Mouse (Mus musculus): ENCODE results near the gene Cep164. TPM values are rescaled to one million over a fixed set of nuclear protein-coding genes. Genes with fewer than 3 reads are reported as not detected.

Cep164 gene
- 11.8 and 12.7 TPM in 2 replicates for polyA plus RNA-seq (2014; fragmentation: Nextera tagmentation; extraction: Ambion mirVana)

DNA sequence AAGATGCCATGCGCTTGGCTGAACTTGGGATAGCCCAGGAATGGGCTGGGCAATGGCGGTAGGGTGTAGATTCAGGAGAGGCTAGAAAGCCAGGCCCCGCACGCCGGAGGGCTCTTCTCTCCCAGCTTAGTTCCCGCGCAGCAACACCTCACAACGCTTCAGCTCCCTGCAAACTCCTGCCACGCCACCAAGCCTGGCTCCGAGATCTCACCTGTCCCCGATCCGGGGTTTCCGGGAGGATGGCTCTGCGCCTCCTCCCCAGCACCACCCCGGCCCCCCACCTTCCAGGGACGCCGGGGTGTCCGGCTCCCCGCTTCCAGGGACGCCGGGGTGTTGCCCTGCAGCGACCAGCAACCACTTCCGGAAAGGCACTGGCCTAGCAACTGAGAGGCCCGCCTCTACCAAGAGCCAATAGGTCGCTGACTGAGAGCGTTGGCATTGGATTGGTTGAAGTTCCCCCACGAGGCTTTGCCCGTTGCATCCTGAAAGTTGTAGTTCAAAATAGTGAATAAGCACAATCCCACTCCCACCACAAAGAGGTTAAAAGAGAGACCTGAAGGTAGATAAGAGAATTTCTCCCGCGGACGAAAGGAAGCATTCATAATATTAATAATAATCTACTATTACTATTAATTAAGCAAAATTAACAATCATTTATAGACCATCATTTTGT is at the start of gene Cep164:
Gene Cep164, minus strand, starts transcription at position 401 of the 673 bp plus-strand sequence.
- Histone ChIP-seq H3K27me3 (ENCODE audit: control insufficient read depth, insufficient read depth, low read length) (no peaks in the 10 kb centered on the region), H3K36me3 (ENCODE audit: control insufficient read depth, insufficient read depth, low read length) (no peaks in the 10 kb centered on the region), H3K4me2 (ENCODE audit: low read depth, low read length) (peak within 1 kb of the TSS; percentile 91), H3K4me1 (ENCODE audit: control insufficient read depth, insufficient read depth, low read length) (peaks cover 6% of the 10 kb centered on the region), H3K4me3 (ENCODE audit: low read depth, low read length) (peak within 1 kb of the TSS; percentile 75), H3K9me3 (ENCODE audit: control insufficient read depth, low read length) (no peaks in the 10 kb centered on the region), H3K27ac (ENCODE audit: low read depth, low read length) (peak within 1 kb of the TSS; percentile 64), H3K9ac (replicated peaks; ENCODE audit: low read depth, low read length) (peak within 1 kb of the TSS; percentile 63)
- ATAC-seq (ENCODE audit: low read depth), result peak; percentile 96
- WGBS, result under 1% methylated on average over 31 of the region's 31 CpGs

DNA sequence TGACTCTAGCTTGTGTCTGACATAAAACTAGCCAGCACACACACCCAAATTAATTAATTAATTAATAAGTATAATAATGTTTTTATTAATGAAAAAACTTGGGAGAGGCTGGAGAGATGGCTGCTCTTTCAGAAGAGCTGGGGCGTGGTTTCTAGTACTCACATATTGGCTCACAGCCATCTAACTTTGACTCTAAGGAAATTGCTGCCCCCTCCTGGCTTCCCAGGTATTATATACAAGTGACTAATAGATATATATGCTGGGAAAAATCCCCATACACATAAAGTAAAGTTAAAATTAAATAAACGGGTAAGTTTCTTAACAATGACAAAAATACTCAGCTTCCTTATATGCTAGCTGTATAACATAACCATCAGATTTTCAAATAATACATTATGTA is 49.4 kb upstream of the Cep164 start:
- no peaks in the 10 kb centered on the region for H3K9me3 ChIP-seq (ENCODE audit: control insufficient read depth, low read length)
- no peaks in the 10 kb centered on the region for H3K4me1 ChIP-seq (ENCODE audit: control insufficient read depth, insufficient read depth, low read length)
- no peak overlapping the region for H3K4me2 ChIP-seq (ENCODE audit: low read depth, low read length)
- no peaks in the 10 kb centered on the region for H3K27me3 ChIP-seq (ENCODE audit: control insufficient read depth, insufficient read depth, low read length)
- no peak overlapping the region for H3K27ac ChIP-seq (ENCODE audit: low read depth, low read length)
- no peak overlapping the region for H3K4me3 ChIP-seq (ENCODE audit: low read depth, low read length)
- no peak overlapping the region for H3K9ac ChIP-seq (replicated peaks; ENCODE audit: low read depth, low read length)
- H3K36me3 ChIP-seq (ENCODE audit: control insufficient read depth, insufficient read depth, low read length), result peaks cover 35% of the 10 kb centered on the region
- ATAC-seq (ENCODE audit: low read depth), result no peak
- 86% methylated on average over 2 of the region's 2 CpGs for WGBS

DNA sequence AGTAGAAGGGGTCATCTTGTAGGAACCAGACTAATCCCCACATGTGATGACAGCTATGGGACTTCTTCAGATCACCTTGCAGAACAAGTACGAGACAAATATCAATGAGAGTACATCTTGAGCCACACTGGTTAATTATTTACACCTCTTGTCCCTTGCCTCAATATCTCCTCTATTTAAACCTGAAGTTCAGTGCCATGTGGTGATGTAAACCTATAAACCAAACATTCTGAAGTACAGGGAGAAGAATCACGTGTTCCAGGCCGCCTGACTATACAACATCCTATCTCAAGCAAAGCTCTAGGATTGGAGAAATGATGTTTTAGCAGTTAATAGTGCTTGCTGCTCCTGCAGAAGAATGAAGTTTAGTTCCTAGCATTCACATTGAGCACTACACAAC is 41.8 kb upstream of the Cep164 start:
- peaks cover 66% of the 10 kb centered on the region for H3K36me3 ChIP-seq (ENCODE audit: control insufficient read depth, insufficient read depth, low read length)
- ATAC-seq (ENCODE audit: low read depth), result no peak
- H3K9me3 ChIP-seq (ENCODE audit: control insufficient read depth, low read length), result no peaks in the 10 kb centered on the region
- no peak overlapping the region for H3K4me2 ChIP-seq (ENCODE audit: low read depth, low read length)
- no peaks in the 10 kb centered on the region for H3K4me1 ChIP-seq (ENCODE audit: control insufficient read depth, insufficient read depth, low read length)
- H3K9ac ChIP-seq (replicated peaks; ENCODE audit: low read depth, low read length), result no peak overlapping the region
- H3K27ac ChIP-seq (ENCODE audit: low read depth, low read length), result no peak overlapping the region
- H3K27me3 ChIP-seq (ENCODE audit: control insufficient read depth, insufficient read depth, low read length), result no peaks in the 10 kb centered on the region
- WGBS, result 91% methylated on average over 3 of the region's 3 CpGs
- no peak overlapping the region for H3K4me3 ChIP-seq (ENCODE audit: low read depth, low read length)

DNA sequence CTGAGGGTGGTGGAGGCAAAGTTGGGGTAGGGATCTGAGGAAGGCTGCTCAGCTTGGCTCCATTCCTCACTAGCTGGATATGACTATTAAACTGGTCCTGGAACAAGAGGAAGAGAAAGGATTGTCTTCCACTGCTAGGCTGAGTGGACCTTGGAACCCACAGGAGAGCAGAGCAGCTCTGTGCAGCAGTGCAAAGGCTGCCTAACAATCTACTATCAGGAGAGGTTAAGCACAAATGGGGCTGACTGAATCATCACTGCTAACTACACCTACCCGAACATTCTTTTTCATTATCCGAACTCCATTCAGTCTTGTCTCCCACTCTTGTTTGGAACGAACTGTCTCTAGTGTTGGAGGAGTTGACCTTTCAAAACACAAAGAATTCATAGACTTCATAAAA is 40.7 kb upstream of the Cep164 start:
- no peaks in the 10 kb centered on the region for H3K4me1 ChIP-seq (ENCODE audit: control insufficient read depth, insufficient read depth, low read length)
- 92% methylated on average over 3 of the region's 3 CpGs for WGBS
- H3K27ac ChIP-seq (ENCODE audit: low read depth, low read length), result no peak overlapping the region
- no peaks in the 10 kb centered on the region for H3K9me3 ChIP-seq (ENCODE audit: control insufficient read depth, low read length)
- no peak overlapping the region for H3K4me3 ChIP-seq (ENCODE audit: low read depth, low read length)
- H3K4me2 ChIP-seq (ENCODE audit: low read depth, low read length), result no peak overlapping the region
- no peak overlapping the region for H3K9ac ChIP-seq (replicated peaks; ENCODE audit: low read depth, low read length)
- no peaks in the 10 kb centered on the region for H3K27me3 ChIP-seq (ENCODE audit: control insufficient read depth, insufficient read depth, low read length)
- ATAC-seq (ENCODE audit: low read depth), result no peak
- peaks cover 72% of the 10 kb centered on the region for H3K36me3 ChIP-seq (ENCODE audit: control insufficient read depth, insufficient read depth, low read length)

DNA sequence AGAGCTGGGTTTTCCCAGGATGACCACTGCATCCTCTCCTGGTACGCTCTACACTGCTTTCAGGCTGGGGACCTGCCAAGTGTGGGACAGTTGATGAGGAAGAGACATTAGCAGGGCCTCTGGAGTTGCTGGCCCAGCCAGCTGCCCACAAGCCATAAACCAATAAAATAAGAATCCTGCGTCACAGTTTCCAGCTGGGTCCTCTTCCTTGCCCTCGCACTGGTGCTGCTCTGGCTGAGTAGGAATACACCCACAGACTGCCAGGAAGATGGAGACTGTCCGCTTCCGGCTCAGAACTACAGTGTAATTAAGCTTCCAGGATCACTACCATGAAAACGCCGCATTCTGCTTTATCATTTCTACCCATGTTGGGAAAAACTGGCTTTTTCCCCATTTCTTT is 33.3 kb upstream of the Cep164 start:
- H3K9ac ChIP-seq (replicated peaks; ENCODE audit: low read depth, low read length), result no peak overlapping the region
- ATAC-seq (ENCODE audit: low read depth), result no peak; the same call in 1 of the 2 replicates
- H3K27me3 ChIP-seq (ENCODE audit: control insufficient read depth, insufficient read depth, low read length), result no peaks in the 10 kb centered on the region
- no peak overlapping the region for H3K27ac ChIP-seq (ENCODE audit: low read depth, low read length)
- no peaks in the 10 kb centered on the region for H3K9me3 ChIP-seq (ENCODE audit: control insufficient read depth, low read length)
- H3K36me3 ChIP-seq (ENCODE audit: control insufficient read depth, insufficient read depth, low read length), result peaks cover 73% of the 10 kb centered on the region
- H3K4me2 ChIP-seq (ENCODE audit: low read depth, low read length), result no peak overlapping the region
- no peak overlapping the region for H3K4me3 ChIP-seq (ENCODE audit: low read depth, low read length)
- H3K4me1 ChIP-seq (ENCODE audit: control insufficient read depth, insufficient read depth, low read length), result no peaks in the 10 kb centered on the region
- WGBS, result 39% methylated on average over 7 of the region's 7 CpGs

DNA sequence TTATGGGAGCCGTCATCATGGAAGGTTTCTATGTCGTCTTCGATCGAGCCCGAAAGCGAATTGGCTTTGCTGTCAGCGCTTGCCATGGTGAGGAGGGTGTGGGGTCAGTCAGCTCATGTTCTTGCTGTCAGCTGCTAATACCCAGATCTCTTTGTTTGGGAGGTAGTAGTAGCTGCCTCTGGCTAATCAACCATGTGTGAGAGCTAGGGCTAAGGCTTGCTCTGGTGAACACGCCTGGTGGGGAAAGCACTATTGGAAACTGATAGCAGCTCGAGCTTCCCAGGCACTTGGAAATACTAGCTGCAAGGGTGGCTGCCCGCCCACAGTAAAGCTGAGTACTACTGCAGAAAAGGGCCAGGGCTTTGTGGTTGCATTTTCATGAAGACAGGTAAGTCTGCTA is 30.9 kb upstream of the Cep164 start:
- Histone ChIP-seq H3K4me2 (ENCODE audit: low read depth, low read length) (no peak overlapping the region), H3K9ac (replicated peaks; ENCODE audit: low read depth, low read length) (no peak overlapping the region), H3K4me1 (ENCODE audit: control insufficient read depth, insufficient read depth, low read length) (no peaks in the 10 kb centered on the region), H3K27me3 (ENCODE audit: control insufficient read depth, insufficient read depth, low read length) (no peaks in the 10 kb centered on the region), H3K9me3 (ENCODE audit: control insufficient read depth, low read length) (no peaks in the 10 kb centered on the region), H3K36me3 (ENCODE audit: control insufficient read depth, insufficient read depth, low read length) (peaks cover 67% of the 10 kb centered on the region), H3K27ac (ENCODE audit: low read depth, low read length) (no peak overlapping the region), H3K4me3 (ENCODE audit: low read depth, low read length) (no peak overlapping the region)
- 96% methylated on average over 10 of the region's 10 CpGs for WGBS
- no peak for ATAC-seq (ENCODE audit: low read depth)

DNA sequence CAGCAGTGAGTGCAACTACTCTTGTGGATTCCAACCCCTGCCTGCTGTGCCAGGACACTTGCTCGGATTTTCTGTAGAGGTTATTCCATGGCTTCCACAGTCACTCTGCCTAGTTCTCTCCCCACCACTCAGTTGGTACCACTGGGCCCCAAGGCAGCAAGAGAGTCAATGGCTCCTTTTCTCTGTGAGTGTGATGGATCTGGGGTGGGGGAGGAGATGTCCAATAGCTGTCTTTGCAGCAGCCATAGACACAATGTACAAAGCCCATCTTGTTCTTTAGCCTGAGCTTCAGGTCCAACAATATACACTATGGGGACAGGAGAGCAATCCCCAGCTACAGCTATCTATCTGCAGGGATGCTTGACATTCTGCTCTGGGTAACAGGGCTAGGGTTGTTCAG is 25.6 kb upstream of the Cep164 start:
- Histone ChIP-seq H3K27me3 (ENCODE audit: control insufficient read depth, insufficient read depth, low read length) (no peaks in the 10 kb centered on the region), H3K9me3 (ENCODE audit: control insufficient read depth, low read length) (no peaks in the 10 kb centered on the region), H3K4me1 (ENCODE audit: control insufficient read depth, insufficient read depth, low read length) (peaks cover 10% of the 10 kb centered on the region), H3K36me3 (ENCODE audit: control insufficient read depth, insufficient read depth, low read length) (peaks cover 27% of the 10 kb centered on the region), H3K4me3 (ENCODE audit: low read depth, low read length) (no peak overlapping the region), H3K9ac (replicated peaks; ENCODE audit: low read depth, low read length) (no peak overlapping the region), H3K27ac (ENCODE audit: low read depth, low read length) (no peak overlapping the region), H3K4me2 (ENCODE audit: low read depth, low read length) (no peak overlapping the region)
- 73% methylated on average over 1 of the region's 1 CpGs for WGBS
- no peak for ATAC-seq (ENCODE audit: low read depth)

DNA sequence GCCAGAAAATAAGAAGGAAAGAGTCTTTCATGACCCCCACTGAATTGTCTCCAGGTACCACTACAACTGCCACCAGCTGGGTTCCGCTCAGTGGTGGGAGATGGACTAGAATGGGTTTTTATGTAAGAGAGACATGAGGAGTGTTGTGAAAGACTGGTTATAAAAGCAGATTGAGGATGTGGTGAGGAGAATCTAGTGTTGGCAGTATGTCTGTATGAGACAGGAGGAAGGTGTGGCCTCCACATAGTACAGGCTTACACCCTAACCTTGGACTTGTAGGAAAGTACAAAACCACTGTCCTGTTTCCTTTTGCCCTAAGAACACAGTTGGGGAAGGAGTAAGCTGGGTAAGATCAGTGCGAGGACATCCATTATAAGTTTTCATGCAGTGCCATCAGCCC is 25.2 kb upstream of the Cep164 start:
- Histone ChIP-seq H3K9ac (replicated peaks; ENCODE audit: low read depth, low read length) (no peak overlapping the region), H3K4me3 (ENCODE audit: low read depth, low read length) (no peak overlapping the region), H3K27me3 (ENCODE audit: control insufficient read depth, insufficient read depth, low read length) (no peaks in the 10 kb centered on the region), H3K36me3 (ENCODE audit: control insufficient read depth, insufficient read depth, low read length) (peaks cover 23% of the 10 kb centered on the region), H3K4me2 (ENCODE audit: low read depth, low read length) (no peak overlapping the region), H3K4me1 (ENCODE audit: control insufficient read depth, insufficient read depth, low read length) (peaks cover 10% of the 10 kb centered on the region), H3K9me3 (ENCODE audit: control insufficient read depth, low read length) (no peaks in the 10 kb centered on the region), H3K27ac (ENCODE audit: low read depth, low read length) (no peak overlapping the region)
- 90% methylated on average over 2 of the region's 2 CpGs for WGBS
- no peak for ATAC-seq (ENCODE audit: low read depth)

DNA sequence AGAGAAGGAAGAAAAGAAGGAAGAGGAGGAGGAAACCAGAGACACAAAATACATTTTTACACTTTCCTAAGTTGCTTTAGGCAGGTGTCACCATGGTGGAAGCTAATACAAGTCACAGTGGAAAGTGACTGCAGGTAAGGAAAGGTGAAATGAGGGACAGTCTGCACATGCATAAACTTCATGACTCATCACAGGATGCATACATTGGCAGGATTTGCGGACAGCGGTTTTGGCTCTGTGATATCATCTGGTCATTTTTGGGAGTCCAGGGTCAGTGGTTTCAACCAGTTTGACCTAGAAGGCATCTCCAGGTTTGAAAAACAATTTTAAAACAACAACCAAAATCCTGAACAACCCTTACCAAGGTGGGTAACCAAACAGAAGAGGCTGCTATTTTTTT is 23.3 kb upstream of the Cep164 start:
- H3K27ac ChIP-seq (ENCODE audit: low read depth, low read length), result no peak overlapping the region

More for the DNA sequence above, 23.3 kb upstream of the Cep164 start:
- no peaks in the 10 kb centered on the region for H3K9me3 ChIP-seq (ENCODE audit: control insufficient read depth, low read length)
- H3K4me2 ChIP-seq (ENCODE audit: low read depth, low read length), result no peak overlapping the region
- H3K4me3 ChIP-seq (ENCODE audit: low read depth, low read length), result no peak overlapping the region
- 97% methylated on average over 2 of the region's 2 CpGs for WGBS
- no peaks in the 10 kb centered on the region for H3K27me3 ChIP-seq (ENCODE audit: control insufficient read depth, insufficient read depth, low read length)
- ATAC-seq (ENCODE audit: low read depth), result no peak
- H3K36me3 ChIP-seq (ENCODE audit: control insufficient read depth, insufficient read depth, low read length), result peaks cover 6% of the 10 kb centered on the region
- peaks cover 10% of the 10 kb centered on the region for H3K4me1 ChIP-seq (ENCODE audit: control insufficient read depth, insufficient read depth, low read length)
- no peak overlapping the region for H3K9ac ChIP-seq (replicated peaks; ENCODE audit: low read depth, low read length)

Data from neural tube, embryonic 14.5 days (tissue).